Mouse (Mus musculus) myocyte (in vitro differentiated cells): ENCODE data around the gene Gm28042.

Experiments
- MAX ChIP-seq: IDR thresholded peaks from one replicate; pipeline ENCODE4 v1.6.1; 2011; ENCODE audit warnings: low read depth, mild to moderate bottlenecking, control low read depth
- MYOG ChIP-seq, 3 experiments: IDR thresholded peaks; one replicate each; pipeline ENCODE4 v1.6.1; 2011; ENCODE audit warnings: control low read depth in 2 of 3, low read depth in 2 of 3, mild to moderate bottlenecking in 2 of 3; ENCODE audit not compliant: insufficient read length in 2 of 3, control insufficient read depth in 1 of 3, insufficient read depth in 1 of 3
- POLR2A ChIP-seq: IDR thresholded peaks from one replicate; pipeline ENCODE4 v1.6.1; 2011; ENCODE audit warnings: low read depth, mild to moderate bottlenecking, control low read depth, moderate library complexity; ENCODE audit not compliant: insufficient read length
- TCF12 ChIP-seq: IDR thresholded peaks from one replicate; pipeline ENCODE4 v1.6.1; 2011; ENCODE audit warnings: mild to moderate bottlenecking, control low read depth; ENCODE audit not compliant: poor library complexity, insufficient read depth, severe bottlenecking
- USF1 ChIP-seq: IDR thresholded peaks from one replicate; pipeline ENCODE4 v1.6.1; 2011; ENCODE audit warnings: low read depth, mild to moderate bottlenecking, control low read depth, moderate library complexity

- no peak for TF ChIP-seq POLR2A
- no peak for TF ChIP-seq TCF12
- TF ChIP-seq MYOG (IDR thresholded peaks at IDR 0.05; ENCODE audit: control insufficient read depth in 1 of 3, insufficient read depth in 1 of 3, insufficient read length in 2 of 3, low read depth in 2 of 3): no peak
- no peak for TF ChIP-seq USF1
- no peak for TF ChIP-seq MAX
Observed at GRCm38 (mm10) chr2:120037744-120038143, 10.5 kb downstream of the Gm28042 start.
